Mouse (Mus musculus): ENCODE results near the gene Tnrc18.

DNA sequence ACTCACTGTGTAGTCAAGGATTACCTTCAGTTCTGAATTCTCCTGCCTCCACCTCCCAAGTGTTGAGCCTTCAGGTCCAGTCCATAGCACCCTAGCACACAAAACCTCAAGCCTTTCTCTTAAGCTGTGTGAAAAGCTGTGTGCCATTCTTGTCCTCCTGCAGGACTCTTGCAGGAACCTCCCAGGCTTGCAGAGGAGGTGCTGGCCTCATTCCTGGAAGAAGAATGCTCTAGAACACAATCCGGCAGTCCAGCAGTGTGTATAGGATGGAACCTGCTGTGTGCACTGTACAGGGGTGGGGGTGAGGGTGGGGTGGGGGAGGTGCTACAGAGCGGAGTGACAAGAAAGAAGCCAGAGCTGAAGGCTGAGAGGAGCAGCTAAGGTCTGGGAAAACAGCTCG lies 30.7 kb upstream of the Tnrc18 start:
- no peak for TF ChIP-seq CTCF (IDR thresholded peaks at IDR 0.05; ENCODE audit: borderline replicate concordance, insufficient read depth, low read depth, low read length)
- TF ChIP-seq POLR2A (IDR thresholded peaks at IDR 0.05; ENCODE audit: borderline replicate concordance, insufficient read depth, low read length): no peak
